Mouse (Mus musculus) induced T-regulatory cell, adult 2 months (primary cell): Measurements from ENCODE around the gene Slc26a8.

Experiments
- DNase-seq: peaks from one replicate; pipeline ENCODE4 v3.0.0-alpha.2; 2012; ENCODE audit warnings: low read depth

The Slc26a8 gene

DNA sequence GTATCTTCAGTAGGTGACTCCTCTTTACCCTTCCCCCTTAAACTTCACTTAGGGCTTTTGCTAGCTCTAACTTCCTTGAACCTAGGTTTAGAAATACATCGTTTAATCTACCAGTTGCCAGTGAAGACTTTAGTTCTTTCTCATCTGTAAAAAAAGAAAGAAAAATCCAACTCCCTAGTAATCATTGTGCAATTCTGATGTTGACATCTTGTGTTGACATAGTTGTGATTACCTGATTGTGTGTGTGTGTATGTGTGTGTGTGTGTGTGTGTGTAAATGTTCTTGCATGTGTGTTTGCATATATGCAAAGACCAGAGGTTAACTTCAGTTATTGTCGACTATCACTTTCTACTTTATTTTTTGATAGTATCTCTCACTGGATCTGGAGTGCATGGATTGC lies 8.6 kb upstream of the Slc26a8 start:
- DNase-seq: no peak

- DNase-seq: peak; percentile 86
Measured at GRCm38 (mm10) chr17:28698245-28698644, 8.2 kb upstream of the Slc26a8 start.

DNA sequence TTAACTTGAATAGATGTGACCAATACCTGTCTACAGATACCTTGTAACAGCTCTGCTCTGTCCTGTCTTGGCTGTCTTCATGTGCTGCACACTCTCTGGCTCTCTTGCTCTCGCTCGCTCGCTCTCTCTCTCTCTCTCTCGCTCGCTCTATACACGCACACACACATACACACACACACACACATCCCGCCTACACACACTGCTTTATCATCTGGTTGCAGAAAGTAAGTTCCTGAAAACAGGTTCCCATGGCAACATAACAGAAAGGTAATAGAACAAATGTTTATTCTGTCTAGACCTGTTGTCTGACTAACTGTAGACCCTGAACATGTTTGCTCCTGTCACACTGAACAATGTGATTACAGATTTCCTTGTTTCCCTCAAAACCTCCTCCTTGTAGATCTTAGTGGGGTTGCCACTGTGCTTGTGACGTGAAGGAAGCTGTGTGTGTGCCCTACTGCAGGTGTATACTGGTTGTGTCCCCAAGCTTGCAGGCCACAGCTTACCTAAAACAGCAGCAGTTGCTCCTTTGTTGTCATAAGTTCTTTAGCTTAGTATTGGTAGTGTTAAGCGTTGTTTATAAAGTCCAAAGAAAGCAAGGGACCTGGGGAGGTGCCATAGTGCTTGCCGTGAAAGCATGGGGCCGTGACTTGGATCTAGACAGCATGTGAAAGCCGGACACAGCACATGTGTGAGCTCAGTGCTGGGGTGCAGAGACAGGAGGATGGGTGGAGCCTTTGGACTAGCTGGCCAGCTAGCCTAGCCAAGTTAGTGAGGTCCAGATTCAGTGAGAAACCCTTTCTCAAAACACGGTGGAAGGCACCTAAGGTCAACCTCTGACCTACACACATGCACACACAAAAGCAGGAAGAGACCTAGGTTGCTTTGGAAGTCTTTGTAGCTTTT lies 7.5 kb upstream of the Slc26a8 start:
- peak; percentile 85 for DNase-seq

GRCm38 (mm10) chr17:28696641-28697040 lies 6.6 kb upstream of the Slc26a8 start:
- no peak for DNase-seq

- no peak for DNase-seq
Measured at GRCm38 (mm10) chr17:28694832-28695231, 4.8 kb upstream of the Slc26a8 start.

GRCm38 (mm10) chr17:28694078-28694477 lies 4.0 kb upstream of the Slc26a8 start:
- DNase-seq: no peak

GRCm38 (mm10) chr17:28693086-28693485 lies 3.1 kb upstream of the Slc26a8 start:
- DNase-seq: peak; percentile 44

- DNase-seq: peak; percentile 88
Measured at GRCm38 (mm10) chr17:28692341-28692710, 2.3 kb upstream of the Slc26a8 start.

GRCm38 (mm10) chr17:28691687-28692340 lies 1.8 kb upstream of the Slc26a8 start:
- no peak for DNase-seq

- peak; percentile 100 for DNase-seq
Measured at GRCm38 (mm10) chr17:28690776-28691686, 998 bp upstream of the Slc26a8 start, which contains the start of gene Mapk14. Gene Mapk14 (plus strand): TSS chr17:28691329.

DNA sequence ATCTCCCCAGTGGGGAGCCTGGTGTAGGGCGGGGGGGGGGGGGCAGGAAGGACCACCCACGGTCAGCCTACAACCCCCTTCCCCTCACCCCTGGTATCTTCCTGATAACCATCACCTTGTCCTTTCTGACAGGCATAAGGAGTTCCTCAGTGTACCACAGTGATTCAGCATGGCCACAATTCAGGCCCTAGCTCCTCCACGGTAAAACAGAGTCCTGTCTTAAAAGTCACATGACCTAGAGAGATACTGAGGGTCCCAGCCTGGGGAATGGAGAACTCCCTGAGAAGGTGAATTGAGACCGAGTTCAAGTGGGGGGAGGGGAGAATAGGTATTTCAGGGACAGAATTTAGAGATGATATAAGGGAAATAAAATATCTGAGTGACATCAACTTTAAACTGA lies 2.7 kb downstream of the Slc26a8 start:
- no peak for DNase-seq

- DNase-seq: no peak
Measured at GRCm38 (mm10) chr17:28684631-28685030, 5.4 kb downstream of the Slc26a8 start.

GRCm38 (mm10) chr17:28683601-28684000 lies 6.4 kb downstream of the Slc26a8 start:
- no peak for DNase-seq

- no peak for DNase-seq
Measured at GRCm38 (mm10) chr17:28682311-28683084, 7.5 kb downstream of the Slc26a8 start.

GRCm38 (mm10) chr17:28659564-28659963 lies 30.5 kb downstream of the Slc26a8 start:
- DNase-seq: no peak

DNA sequence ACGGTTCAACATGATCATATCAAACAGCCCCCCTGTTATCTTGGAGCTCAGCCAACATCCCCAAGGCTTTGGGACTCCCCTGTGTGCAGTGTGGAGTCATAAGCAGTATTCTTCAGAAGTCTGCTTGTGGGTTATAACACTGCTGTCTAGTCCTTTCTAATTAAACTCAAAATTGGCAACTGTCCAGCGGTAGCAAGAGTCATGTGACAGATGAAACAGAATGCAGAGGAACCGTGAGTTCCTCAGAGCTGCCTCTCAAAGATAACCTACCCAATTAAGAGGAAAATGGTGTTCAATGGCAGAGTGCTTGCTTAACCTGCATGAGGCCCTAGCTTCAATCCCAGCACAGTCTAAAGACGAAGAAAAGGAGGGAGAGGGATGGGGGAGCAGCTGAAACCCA lies 32.1 kb downstream of the Slc26a8 start:
- peak; percentile 42 for DNase-seq

GRCm38 (mm10) chr17:28650268-28650667 lies 39.8 kb downstream of the Slc26a8 start:
- no peak for DNase-seq

- peak; percentile 82 for DNase-seq
Measured at GRCm38 (mm10) chr17:28648607-28649370, 41.2 kb downstream of the Slc26a8 start.

- no peak for DNase-seq
Measured at GRCm38 (mm10) chr17:28646221-28646620, 43.8 kb downstream of the Slc26a8 start.

- DNase-seq: no peak
Measured at GRCm38 (mm10) chr17:28644112-28644511, 45.9 kb downstream of the Slc26a8 start.

- no peak for DNase-seq
Measured at GRCm38 (mm10) chr17:28643697-28644096, 46.3 kb downstream of the Slc26a8 start.
